Mouse (Mus musculus) lung, postnatal 10 days (tissue): ENCODE data around the gene Vwf.

Experiments
- DNase-seq: peaks from one replicate; pipeline ENCODE4 v3.0.0; 2021

Vwf gene

DNA sequence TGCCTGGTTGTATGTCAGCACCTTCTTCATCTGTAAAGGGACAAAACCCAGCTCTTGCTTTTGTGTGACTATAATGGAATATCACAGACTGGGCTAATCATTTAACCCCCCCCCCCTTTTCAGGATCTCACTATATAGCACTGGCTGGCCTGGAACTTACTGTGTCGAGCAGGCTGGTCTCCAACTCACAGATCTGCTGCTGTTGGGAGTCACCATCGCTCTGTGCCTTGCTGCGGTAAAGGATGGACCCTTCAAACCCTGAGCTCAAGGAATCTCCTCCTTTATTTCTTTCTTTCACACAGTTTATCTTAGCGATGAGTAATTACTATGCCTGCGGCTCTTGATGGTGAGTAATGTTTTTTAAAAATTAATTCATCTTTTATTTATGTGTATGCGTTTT is at the start of gene Vwf:
TSS of gene Vwf (plus strand) at position 301 of the 400 bp plus-strand sequence.
- no peak for DNase-seq

DNA sequence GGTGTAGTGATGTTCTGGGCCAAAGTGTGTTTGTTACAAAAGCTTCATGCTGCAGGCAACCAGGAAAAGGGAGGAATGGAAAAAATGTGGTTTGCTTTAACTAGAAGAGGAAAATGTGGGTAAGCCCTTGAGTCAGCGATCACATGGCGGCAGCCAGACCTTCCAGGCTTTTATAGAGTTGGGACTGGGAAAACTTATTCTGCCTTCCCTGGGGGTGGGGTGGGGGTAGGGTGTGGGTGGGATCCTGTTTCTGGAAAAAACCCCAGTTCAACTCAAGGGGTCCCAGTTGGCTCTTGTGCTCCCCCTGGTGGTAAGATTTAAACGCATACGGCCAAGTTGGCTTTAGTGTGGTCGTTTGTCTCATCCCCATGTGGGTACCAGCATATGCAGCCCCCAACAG is 48.5 kb upstream of the Vwf start:
- DNase-seq: peak; percentile 51

DNA sequence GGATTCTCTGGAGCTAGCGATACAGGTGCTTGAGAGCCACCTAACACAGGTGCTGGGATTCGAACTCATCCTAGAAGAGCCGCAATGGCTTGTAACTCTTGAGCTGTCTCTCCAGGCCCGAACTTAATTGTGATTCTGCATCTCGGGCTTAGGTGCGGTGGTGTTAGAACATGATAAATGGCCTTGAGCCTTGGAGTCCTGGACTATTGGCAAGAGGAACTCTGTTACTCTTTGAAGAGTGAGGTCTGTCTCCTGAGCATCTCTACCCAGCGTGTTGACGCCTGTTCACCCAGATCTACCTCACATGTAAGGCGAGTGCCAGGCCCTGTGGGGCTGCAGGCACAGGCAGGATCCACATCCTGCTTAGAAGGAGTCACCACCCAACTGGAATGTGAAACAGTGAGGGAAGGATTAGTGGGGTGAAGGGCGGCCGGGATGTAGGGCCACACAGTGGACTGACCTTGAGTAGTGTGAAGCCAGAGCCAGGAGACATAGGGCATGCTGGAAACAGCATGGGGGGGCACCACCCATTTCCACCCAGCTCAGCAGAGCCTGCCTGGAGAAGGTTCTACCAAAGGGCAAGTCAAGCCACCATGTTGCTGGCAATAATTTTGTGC is 43.3 kb upstream of the Vwf start:
- no peak for DNase-seq

DNA sequence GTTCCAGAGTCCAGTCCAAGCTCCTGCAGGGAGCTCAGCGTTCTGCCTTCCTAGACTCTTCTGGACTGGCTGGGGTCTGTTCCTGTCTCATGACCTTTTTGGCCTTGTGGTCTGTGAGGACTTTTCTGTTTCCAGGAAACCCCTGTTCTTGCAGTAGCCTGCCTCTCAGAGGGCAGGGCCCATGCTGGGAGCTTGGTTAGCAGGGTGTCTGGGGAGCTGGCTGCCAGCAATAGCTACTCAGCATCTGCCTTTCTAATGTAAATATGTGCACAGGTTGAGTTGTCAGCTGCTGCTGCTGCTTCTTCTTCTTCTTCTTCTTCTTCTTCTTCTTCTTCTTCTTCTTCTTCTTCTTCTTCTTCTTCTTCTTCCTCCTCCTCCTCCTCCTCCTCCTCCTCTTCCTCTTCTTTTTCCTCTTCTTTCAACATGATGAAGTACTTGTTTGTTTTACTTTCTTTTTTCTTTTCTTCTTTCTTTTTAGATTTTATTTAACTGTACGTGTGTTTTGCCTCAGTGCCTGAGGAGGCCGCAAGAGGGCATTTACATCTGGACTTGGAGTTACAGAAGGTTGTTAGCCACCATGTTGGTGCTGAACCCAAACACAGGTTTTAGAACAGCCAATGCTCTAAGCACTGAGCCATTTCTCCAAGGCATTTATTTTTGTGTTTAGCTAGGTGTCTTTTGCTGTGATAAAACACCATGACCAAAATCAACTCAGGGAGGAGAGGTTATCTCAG is 41.8 kb upstream of the Vwf start:
- DNase-seq: no peak

DNA sequence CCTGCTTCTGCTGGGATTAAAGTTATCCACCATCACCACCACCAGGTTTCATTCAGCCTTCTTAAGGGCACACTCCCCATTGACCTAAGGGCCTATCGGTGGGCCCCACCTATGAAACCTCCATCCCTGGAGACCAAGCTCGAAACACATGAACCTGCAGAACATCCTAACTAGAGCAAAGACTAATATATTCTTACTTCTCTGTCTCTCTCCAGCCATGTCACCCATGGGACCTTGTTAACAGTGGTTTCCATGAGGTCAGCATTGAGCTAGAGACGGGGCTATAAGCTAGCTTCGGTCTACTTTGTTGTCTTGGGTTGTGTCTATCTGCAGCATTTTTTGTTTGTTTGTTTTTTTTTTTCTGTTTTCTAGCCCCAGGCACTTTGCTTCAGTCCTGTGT is 40.1 kb upstream of the Vwf start:
- DNase-seq: no peak

DNA sequence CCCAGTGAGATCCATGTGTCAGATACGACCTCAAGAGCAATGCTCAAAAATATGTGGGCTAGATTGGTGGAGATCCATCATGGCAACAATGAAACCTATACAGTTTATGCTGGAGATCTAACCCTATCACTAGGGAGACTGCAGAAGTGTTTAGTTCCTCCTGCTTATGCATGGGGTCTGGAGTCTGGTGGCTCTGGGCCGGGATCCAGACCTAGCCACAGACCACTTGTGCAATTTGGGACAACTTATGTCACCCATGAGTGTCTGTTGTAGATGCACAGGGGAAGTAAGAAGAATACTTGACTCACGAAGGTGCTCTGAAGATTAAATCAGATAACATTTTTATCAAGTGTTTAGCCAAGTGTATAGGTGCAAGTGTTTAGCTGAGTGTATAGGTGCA is 36.8 kb upstream of the Vwf start:
- no peak for DNase-seq

DNA sequence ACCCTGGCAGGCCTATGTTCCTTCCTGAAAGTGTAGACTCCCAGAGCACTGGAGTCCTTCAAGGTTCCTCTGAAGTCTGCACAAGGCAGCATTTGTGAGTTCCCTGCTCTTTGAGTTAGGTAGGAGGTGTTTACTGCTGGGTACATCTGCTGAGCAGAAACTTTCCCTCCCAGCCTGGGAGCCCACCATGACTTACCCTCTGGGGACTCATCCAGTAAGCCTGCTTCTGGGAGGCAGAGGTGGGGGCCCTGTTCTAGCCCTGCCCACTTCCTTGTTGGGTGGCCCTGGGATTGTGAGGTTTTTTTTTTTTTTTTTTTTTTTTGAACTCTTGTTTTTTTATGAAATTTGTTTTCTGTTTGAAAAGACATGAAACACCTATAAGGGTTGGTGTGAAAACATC is 35.9 kb upstream of the Vwf start:
- DNase-seq: no peak

DNA sequence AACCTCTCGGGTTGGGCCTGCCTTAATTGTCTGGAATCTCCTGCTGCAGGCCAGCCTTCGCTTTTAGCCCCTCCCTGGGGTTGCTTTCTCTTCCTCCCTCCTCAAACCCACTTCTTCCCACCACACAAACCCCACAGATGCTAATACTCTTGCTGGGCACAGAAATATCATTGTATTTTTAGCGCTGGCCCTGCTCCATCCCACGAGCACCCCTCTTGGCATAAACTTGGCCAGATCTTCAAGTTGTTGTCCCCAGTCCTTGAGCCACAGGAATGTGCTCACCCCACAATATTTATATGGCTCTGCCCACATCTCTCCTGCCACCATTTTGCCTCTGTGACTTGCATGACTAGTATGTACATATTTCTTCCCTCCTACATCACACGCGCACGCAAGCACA is 35.4 kb upstream of the Vwf start:
- no peak for DNase-seq

DNA sequence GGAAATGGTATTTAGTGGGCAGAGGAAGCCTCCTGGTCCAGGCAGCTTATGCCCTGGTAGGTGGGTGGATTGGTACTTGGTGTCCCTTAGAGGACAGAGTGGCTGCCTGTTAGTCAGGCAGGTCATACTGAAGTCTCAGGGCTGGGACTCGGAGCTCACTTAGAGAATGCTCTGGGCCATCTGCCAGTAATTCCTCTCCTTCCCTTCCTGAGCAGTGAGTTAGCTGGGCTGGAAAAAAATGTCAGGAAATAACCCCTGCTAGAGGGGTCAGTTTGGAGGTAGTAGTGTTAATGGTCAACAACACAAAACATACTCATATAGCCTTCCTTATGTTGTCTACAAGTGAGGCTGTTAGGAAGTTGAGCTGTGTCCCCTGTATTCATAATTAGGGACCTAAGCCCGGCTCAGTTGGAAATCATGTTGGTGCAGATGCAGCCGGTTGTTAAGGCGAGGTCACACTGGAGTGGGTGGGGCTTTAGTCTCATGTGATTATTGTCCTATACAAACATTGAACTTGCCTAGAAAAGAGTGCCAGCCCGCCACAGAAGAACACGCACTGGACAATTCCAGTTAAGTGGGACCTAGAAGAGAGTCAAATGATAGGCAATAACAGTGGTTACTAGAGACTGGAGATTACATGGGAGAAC is 33.5 kb upstream of the Vwf start:
- DNase-seq: peak; percentile 67

DNA sequence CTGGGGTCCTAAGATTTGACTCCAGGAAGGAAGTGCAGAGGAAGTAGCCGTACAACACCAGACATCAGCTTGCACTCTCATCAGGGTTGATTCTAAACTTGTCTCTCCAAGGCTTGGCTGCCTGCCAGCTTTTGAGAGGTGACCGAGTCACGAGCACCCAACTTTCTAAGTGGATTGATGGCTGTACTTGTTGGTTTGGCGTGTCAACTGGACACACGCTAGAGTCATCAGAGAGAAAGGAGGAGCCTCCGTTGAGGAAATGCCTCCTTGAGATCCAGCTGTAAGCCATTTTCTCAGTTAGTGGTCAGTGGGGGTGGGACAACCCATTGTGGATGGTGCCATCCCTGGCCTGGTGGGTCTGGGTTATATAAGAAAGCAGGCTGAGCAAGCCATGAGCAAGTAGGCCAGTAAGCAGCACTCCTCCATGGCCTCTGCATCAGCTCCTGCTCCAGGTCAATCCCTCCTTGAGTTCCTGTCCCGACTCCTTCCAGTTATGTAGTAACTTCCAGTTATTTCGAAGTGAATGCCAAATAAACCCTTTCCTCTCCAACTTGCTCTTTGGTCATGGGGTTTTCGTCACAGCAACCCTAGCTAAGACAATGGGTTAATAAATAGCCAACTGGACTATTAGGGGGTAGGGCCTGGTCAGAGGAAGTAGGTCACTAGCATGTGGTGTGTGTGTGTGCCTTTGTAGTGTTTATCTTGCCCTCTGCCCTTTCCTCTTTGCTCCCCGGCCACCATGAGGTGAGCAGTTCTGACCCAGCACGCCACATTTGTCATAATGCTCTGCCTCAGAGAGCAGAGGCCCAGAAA is 30.9 kb upstream of the Vwf start:
- DNase-seq: peak; percentile 69

DNA sequence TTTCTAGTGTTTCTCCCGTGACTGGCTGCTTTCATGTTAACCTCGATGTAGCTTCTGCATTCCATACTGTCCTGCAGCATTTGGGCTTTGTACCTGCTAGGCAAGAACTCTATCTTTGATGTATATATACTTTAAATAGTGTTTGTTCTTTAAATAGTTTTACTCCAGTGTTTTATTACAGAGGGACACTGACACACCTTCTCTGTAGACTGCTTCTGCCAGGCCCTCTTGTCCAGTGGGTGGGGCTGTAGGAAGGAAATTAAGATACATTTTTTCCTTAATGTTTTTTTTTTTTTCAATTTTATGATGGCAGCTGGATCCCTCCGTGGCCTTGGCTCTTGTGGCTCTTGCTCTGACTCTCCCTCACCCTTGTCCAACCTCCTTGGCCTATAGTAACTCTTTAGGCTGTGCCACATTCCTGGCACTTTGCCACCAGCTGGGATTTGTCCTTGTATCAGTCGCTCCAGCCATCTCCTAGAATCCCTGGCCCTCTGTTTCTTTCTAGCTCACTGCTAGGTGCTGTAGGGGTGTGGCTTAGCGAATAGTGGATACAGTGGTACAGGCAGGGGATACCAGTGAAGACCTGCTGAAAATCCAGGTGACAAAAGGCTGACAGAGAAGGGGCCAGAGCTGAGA is 24.9 kb upstream of the Vwf start:
- DNase-seq: peak; percentile 26

DNA sequence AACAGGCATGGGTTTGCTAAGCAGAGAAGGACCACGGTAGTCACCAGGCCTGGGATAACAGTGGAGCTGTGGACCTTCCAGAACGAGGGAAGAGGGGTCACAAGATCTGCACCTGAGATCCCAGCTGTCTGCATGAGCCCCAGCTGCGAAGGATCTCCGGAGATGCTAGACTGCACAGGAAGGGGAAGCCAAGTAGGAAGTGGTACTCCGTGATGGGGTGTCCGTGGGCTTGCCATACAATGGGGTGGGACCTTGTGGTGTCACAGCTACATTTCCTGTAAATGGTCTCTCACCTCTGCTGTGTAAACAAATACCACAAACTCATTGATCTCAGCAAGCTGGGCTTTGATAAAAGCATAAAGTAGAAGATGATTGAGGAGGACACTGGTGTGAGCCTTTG is 22.5 kb upstream of the Vwf start:
- DNase-seq: no peak

DNA sequence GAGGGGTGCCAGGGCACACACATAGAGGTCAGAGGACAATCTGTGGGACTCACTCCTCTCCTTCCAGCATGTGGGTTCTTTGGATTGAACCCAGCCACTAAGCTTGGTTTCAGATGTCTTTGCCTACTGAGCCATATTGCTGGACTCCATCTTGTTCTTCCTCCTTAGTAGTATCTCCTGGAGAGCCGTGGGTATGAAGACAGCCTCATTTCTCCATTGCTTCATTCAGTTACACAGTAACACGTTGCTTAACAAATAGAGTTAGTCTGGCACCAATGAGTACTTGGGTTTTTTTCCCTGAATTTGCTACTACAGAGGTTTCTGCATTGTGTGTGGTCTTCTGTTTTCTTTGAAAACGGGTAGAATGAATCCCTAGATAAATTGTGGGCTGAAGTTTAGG is 20.5 kb upstream of the Vwf start:
- DNase-seq: no peak

DNA sequence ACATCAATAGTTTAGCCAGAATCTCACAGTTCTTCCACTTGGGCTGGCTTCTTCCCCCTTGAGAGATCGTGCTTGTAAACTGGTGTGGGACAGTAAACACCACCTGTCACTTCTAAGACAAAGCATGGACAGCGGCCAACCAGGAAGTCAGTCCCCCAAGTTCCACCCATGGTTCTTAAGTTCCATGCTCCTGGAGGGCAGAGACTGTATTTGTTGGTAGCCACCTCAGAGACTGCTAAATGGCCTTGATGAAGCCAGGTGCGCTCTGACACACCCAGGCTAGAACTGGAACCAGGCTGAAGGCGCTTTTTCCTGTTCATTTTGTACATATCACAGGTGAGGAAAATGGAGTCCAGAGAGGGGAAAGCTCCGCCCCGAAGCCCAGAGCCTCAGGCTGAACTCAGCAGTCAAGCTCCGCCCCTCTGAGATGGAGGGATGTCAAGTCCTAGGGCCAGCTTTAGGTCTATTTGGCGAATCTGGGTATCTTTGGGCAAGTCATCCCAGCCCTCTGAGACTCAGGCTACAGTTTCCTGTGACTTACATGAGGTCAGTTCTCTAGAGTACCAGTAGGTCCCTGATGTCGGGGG is 17.9 kb upstream of the Vwf start:
- DNase-seq: no peak

DNA sequence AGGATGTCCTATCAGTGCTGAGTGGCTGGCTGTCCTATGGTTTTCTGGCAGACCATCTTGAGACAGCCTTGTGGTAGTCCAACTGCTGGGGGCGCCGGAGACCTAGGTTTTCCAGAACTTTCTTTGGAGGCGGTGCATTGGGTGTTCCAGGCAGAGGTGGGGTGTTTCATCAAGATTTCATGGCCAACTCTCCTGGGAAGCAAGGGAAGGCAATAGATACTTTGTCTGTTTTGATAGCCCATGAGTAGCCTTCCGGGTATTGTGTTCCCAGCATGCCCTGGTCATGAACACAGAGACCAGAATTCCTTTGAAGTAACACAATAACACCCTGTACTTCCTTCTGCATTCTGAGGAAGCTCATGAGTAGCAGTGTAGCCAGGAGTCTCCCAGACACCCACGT is 17.1 kb upstream of the Vwf start:
- DNase-seq: peak; percentile 70

DNA sequence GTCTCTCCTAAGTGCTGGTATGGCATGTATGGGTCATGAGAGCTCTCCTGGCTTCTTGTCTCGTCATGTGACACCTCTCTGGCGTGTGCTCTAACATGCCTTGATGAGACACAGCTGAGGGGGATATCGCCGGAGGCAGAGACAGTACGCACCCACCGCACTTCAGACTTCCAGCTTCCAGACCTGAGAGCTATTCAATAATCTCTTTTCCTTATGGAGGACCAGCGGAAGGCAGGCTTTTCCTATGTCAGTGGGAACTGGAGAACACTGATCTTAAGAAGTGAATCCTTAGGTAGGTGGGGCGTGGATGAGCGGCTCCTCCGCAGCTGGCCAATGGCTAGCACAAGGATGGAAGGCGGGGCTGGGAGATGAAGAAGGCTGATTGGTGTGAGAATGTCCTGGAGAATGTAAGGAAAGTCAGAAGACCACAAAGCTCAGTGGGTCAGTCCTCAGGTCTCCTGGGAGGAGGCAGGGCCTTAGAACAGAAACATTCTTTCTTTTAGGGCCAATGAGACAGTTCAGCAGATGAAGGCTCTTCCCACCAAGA is 13.4 kb upstream of the Vwf start:
- no peak for DNase-seq

DNA sequence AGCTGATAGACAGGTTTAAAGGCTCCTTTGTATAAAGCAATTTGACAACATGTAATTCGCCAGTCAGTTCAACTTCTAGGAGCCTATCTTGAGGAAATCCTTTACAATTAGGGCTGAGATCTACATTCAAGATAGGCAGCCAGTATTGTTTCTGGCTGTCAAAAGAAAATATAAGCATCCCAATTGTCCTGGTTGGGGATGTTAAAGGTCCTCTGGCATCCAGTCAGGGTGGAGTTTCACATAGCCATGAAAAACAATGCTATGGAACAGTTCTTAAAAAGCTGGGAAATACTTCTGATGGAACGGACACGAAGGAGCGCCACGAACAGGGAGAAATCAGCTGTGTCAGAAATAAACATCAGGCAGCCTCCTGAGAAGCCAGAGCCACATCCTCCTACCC is 11.6 kb upstream of the Vwf start:
- DNase-seq: no peak

DNA sequence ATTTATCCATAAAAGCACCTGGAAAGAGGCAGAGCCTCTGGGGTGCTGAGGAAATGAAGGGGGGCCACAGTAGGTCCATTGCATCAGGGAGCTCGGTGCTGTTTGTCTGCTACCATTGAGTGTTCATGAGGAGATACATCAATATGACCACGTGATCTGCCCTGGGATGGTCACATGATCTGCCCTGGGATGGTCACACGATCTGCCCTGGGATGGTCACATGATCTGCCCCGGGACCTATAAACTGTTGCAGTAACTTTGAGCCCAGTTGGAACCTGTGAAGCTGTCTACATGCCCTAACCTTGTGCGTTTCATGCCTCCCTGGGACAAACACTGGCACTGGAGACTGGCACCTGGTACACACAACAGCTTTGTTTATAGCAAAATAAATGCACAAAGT is 8.1 kb upstream of the Vwf start:
- DNase-seq: no peak

DNA sequence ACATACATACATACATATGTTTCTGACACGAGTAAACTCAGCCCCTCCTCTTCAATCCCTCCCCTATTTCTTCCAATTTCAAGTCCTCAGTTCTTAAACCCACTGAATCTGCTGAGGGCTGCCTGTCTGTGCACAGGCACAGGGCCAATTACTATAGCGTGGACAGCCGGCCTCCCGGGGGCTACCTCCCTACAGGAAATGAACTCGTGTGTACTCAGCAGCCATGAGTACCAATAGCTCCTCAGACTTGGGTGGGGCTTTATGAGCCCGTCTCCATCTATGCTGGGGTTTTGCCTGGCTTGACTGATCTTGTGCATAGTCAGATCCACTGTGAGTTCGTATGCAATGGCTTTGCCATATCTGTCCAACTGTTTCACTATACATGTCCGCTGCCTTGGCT is 7.2 kb upstream of the Vwf start:
- no peak for DNase-seq

DNA sequence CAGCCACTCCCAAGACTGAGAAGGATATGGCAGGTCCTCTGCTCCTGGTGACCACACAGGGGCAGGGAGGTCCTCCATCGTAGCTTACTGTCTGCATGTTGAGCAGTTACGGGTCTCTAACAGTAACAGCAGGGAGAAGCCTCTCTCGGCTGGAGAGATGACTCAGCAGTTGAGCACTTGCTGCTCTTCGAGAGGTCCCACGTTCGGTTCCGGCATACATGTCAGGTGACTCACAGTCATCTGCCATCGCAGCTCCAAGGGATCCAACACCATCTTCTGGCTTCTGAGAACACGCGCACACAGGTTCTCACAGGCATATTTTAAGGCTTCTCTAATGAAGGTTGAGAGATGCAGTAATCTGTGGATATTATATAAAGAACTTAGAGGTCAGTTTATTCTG is 6.4 kb upstream of the Vwf start:
- DNase-seq: no peak

DNA sequence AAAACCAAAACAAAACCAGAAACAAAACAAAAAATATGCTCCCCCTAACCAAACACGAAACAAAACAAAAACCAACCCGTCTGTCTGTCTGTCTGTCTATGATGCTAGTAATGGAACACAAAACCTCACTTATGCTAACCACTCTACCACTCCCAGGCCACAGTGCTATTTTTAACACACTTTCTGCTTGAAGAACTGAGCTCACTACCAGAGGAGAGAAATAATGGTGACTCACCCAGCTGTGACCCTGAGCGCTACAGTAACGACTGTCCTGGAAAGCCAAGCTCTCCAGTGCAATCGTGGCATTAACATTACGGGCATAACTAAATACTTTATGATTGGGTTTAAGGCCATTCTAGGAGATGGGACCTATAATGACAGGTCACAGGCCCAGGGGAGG is 5.7 kb upstream of the Vwf start:
- no peak for DNase-seq

DNA sequence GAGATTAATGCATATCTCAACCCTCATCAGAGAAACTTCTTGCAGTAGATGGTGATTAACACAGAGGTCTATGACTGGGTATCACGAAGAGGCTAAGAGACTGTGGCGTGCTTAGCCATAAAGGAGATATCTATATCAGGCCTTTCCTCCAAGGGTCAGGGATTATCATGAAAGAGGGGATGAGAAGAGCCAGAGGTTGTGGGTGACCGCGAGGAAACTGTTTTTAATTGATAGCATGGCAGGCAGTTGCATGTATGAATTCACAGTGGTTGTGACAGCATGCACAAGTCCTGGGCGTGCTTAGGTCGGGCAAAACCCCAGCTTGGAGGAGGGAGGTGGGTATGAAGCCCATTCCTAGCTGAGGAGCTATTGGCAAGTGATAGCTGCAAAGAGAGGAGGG is 5.3 kb upstream of the Vwf start:
- no peak for DNase-seq

DNA sequence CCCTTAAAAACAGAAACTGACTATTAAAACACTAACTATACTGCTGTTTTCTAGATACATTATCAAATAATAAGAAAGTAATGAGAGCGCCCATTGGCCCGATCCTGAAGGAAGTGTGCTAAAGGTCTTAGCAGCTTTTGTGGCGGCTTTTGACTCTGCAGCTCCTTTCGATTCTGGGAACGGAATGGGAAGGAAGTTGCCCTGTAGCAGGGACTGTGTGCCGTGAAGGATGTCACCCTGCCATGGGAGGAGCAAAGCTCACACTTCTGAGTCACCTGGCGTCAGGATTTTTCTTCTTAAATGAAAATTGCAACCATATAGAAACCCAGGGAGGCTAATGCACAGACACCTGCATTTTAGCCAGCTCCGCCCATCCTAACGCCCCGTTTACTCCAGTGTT is 1.8 kb downstream of the Vwf start:
- DNase-seq: no peak
